Mouse (Mus musculus): ENCODE data around the gene Ifrd2.

The Ifrd2 gene

DNA sequence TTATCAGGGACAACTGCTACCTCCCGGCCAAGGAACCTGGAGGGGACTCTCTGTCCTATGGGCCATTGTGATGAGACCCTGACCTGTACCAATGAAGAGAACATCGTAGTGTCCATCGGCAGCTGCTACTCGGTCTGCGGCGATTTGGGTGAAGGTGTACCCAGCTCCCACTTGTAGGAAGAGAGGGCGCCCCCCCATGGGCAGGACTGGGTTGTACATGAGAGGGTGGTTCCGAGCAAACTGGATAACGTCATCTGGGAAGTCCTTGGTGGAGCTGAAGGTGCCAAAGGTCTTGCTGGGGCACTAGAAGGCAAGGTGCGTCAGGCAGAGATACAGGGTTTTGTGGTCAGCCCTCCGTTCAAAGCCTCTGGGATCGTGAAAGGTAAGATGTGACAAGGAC, 13.3 kb downstream of the Ifrd2 start:
- peak; percentile 78 for DNase-seq

DNA sequence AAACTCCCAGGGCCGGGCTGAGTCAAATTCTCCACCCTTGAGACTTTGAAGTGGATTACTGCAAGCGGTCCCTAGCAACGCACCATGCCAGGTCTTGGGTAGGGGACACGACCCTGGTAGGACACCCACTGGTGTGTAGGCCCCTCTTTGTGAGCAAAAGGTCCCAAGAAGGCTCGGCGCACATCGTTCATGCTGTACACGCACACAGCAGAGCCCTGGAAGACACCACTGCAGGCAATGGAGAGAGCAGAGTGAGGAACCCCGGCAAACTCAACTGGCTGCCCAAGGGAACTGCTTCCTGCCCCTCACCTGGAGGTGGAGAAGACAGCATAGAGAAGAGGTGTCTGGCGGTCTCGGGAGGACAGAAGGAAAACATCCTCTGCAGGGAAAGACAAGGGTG, 13.8 kb downstream of the Ifrd2 start:
- DNase-seq, result no peak

DNA sequence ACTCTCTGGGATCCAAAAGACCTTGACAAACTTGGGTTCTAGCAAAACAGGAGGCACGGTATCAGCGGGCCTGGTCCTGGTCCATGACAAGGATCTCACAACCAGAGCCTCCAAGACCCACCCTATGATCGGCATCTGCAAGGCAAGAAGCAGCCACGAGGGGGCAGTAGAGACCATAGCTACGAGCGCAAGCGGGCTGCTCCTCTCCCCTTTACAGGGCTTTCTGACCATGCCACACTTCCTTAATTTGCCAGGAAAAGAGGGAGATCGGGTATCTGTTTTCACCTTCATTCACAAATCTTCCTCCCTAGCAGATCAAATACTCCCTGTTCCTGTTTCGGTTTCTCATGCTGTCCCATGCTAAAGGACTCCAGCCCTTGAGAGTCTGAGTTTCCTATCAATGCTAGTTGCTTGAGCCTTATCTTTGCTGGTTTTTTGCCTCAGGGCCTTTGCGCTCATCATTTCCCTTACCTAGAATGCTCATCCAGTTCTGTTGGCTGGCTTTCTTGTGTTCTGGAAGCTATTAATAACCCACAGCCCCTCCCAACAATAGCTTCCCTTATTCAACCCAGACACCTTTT, 14.7 kb downstream of the Ifrd2 start:
- peak; percentile 93 for DNase-seq

DNA sequence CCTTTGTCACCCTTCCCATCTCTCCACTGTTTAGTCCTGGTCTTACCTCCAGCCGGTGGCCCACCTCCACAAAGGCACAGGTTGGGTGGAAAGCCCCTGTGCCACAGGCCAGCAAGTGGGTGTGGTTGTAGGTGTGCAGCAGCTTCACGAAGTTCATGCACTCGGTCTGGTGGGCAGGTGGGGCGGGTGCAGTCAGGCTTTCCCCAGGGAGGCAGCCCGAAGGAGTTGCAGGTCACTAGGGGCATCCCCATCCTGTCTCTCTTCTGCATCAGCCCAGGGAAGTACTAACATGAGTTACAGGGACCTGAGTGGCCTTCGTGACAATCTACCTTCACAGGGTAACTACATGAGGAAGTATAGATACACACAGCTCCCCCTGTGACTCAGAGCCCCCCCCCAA, 15.8 kb downstream of the Ifrd2 start:
- DNase-seq, result no peak

DNA sequence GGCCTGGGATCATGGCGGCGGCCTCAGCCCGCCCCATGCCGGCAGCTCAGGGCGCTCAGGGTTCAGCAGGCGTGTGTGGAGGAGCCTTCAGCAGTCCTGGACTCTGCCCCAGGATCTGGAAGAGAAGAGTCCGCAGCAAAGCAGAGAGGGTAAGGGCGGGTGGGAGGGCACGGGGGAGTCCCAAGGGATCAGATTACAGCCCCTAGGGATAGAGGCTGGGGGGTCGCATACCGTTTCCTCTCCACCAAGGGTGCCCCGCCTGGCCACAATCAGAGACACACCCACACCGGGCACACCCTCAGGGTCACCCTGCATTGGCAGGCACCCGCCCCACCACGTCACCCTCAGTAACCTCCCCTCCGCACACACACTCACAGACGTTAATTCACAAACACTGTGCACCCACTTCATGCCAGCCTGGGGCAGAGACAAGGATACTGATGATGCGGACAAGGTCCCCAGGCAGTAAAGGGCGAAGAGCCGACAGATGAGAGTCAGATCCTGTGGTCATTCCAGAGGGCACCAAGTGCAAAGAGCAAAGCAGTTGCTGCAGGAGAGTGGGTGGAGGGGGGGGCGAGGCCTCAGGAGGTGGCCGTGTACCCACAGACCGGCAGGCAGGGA, 17.7 kb downstream of the Ifrd2 start:
- peak; percentile 79 for DNase-seq

DNA sequence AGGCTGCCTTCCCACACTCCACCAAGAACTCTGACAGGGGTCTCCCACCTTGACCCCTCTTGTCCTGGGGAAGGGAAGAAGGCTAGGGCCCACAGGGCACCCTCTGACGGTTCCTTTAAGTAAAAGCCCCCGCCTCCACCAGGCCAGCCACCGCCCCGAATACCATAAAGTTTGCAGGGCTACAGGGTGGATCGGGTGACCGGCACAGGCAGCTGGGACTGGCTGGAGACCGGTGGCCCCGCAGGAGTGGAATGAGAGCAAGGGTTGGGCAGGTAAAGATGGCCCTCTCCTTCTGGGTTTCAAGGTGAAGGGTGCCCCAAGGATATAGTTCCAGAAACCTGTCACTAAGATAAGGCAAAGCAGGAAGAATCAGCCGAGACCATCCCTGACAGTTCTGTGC, 19.1 kb downstream of the Ifrd2 start:
- DNase-seq, result peak; percentile 69

DNA sequence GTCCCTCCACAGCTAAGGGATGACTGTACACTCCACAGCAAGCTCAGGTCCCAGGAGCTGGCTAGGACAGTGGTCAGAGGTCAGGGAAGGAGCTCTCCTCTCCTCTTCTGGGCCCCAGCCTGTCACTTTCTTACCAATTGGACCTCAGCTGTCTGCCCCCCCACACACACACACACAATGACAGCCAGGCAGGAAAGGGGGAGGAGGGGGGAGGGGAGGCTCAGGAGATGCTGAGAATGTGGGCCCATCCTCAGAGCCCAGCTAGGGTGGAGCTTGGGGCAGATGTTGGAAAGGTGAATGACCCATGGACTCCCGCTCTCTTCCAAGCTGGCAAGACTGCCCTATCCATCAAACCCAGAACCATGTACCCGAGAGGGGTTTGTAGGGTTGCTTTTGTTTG, 19.6 kb downstream of the Ifrd2 start:
- DNase-seq, result no peak

DNA sequence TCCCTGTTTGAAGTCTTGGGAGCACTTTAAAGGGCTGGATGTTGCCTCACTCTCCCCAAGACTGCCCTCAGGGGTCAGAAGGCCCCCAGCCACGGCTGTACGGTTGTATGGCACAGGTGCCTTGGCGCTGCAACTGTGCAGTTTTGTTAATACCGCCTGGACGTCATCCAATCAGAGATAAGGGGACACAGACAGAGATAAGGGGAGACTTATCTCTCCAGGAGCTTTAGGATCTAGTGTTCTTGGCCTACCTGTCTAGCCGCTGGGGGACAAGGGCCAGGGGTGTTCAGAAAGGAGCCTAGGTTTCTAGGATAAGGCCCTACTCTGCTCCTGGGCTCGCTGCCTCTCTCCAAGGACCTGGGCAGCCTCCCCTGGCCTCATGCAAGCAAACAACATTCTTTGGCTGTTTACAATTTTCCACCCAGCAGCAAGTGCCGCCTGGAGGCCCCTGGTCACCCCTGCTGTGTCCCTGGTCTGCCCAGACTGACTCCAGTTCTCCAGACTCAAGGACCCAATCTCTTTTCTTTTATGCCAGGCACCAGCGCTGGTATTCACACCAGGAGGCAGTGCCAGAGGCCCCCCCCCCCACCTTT, 20.3 kb downstream of the Ifrd2 start:
- DNase-seq, result no peak

DNA sequence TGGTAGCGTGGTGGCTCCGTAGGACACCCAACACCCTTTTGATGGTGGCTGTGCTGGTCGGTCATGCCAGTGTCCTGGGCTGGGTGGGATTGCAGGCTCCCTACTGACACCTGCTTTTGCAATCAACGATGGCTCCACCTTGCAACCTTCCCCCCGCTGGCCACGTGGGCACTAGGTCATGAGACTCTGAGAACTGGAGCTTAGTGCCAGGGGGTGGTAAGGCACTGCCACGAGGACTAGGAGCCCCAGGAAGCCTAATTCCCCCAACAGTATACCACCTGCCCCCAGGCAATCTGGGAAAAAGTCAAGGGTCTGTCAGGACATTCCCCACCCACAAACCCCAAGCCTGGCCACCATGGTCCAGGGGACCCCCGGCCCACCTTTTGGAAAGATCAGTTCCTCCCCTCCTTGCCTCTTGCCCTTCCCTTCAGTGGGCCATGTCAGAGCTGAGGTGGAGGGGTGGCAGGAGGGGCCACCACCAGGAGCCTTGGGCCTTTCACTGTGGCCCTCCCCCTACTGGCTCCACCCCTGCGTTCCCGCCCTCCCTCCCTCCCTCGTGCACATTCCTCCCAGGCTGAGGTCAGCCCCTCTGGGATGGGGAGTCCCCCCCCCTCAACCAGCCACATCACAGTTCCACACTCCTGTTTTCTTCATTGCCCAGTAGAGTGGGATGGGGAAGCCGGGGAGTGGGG, 21.4 kb downstream of the Ifrd2 start, which contains the start of gene Sema3b:
Gene Sema3b (minus strand): TSS at position 489 of the 692 bp plus-strand sequence.
- no peak for DNase-seq

DNA sequence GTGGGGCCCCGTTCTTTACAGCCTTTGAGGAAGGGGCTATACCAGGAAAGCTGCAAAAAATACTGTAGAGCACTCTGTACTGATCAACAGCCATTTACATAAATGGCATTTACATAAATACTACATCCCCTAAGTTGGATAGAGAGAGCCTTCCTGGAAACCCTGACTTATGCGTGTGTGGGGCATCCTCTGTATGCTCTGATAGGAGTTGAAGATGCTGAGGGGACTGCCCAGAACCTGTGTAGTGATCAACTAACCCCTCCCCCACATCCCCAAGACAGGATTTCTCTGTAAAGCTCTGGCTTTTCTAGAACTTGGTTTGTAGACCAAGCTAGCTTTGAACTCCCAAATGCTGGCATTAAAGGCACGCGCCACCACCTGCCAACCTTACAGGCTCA, 22.0 kb downstream of the Ifrd2 start:
- no peak for DNase-seq

DNA sequence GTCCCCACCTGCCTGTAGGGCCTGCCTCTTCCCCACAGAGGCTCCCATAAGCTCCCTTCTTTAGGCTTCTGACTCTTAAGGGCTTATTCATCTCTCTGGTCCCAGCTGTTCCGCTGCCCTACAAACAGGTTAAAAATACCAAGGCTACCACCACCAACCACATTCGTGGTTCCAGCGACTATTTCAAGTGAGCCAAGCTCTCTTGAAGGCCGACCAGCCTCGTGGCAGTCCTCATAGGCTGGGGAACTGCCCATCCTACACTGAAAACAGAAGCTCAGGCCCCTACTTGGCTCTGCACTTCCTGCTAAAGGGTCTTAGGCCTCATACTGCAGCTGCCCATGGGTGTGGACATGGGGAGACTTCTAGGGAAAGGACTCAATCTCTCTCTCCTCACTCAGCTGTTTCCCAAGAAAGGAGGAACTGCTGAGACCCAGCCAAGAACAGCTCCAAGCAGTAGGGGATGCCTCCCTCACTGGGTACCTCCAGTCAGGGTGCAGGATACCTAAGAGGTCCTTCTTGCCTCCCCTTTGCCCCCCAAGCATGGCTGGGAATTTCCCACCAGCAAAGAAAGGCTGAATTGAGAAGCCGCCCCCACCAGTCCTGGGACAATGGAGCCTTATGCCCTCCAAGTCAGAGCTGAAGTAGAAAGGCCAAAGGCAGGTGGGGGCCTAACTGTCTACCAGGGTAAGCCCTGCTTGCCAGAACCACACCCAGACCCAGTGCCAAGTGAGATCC, 24.2 kb downstream of the Ifrd2 start:
- DNase-seq, result no peak

DNA sequence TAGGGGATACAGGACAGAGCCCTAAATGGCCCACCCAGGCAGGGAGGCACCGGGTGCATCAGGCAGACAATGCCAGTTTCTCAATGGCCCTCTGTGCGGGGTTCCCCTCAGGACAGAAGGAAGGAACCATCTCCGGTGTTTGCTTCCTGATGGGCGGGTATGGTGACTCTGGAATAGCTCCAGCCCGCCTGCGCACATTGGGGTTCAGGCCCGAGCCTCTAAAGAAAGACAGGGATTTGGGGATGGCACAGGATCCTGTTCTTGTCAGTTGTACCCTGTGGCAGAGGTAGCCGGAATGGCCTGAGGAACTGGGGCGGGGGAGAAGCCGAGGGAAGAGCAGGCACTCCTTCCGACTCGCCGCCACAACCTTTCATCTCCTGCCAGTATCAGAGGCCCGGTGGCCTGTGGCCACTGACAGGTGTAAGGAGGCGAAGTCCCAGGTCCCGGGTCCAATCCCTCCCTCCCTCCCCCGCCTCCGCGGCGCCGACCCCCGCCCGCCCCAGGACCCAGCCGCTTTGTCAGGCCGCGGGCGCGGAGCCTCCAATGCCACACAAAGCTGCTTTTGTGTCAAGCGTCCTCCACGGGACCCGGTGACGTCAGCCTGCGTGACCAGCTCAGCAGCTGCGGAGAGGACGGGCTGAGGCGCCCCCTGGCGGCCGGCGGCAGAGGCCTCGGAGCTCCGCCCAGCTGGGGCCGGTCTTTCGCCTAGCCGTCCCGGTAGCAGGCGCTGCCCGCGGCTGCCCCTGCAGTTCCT, 24.9 kb downstream of the Ifrd2 start:
- peak; percentile 98 for DNase-seq

DNA sequence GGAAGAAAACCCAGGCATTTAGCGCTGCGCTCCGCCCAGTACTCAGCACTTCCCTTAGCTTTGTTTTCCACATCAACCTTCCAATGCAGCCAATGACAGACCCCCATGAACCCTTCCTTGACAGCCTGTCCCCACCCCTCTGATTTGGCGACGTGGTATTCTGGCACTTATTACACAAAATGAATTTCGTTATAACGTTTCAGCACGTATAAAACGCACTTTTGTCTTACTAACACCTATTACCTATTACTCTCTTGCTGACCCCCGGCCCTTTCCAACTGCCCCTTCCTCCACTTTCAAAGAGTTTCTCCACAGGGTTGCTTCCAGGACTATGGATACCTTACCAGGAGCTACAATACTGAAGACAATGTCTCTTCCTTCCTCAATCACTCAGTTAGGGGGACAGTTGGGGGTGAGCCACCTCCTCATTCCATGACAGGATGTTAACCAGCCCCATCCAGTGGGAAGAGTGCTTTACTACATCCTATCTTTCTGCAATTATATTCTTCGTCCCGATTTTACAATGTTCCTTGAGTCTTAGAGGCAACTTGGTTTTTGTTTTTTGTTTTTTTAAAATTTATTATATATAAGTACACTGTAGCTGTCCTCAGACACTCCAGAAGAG, 25.6 kb downstream of the Ifrd2 start:
- no peak for DNase-seq

DNA sequence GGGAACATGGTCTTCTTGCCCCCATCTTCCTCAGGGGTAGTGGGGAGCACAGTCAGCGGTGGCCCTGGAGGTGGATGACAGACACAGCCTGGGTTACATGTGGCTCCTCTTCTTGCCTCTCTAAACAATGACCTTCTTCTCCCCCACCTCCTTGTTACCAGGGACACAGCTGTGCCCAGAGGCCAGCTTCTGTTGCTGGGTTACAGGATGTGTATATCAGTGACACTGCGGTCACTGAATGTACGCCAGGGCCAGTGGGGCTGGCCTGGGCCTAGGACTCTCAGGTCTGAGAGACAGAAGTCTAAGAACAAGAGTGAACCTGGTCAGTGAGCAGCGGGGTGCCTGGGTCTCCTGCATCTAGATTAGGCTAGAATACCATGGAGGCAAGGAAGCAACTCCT, 27.6 kb downstream of the Ifrd2 start:
- DNase-seq, result no peak

DNA sequence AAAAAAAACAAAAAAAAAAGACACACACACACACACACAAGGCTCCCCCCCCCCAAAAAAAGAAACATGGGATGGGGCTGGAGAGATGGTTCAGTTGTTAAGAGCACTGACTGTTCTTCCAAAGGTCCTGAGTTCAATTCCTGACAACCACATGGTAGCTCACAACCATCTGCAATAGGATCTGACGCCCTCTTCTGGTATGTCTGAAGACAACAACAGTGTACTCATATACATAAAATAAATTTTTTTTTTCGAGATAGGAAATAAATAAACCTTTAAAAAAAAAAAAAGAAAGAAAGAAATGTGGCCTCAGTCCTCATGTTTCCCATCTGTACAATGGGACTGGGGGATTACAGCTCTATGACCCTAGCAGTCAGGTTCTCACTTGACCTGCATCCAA, 30.0 kb downstream of the Ifrd2 start:
- DNase-seq, result no peak

DNA sequence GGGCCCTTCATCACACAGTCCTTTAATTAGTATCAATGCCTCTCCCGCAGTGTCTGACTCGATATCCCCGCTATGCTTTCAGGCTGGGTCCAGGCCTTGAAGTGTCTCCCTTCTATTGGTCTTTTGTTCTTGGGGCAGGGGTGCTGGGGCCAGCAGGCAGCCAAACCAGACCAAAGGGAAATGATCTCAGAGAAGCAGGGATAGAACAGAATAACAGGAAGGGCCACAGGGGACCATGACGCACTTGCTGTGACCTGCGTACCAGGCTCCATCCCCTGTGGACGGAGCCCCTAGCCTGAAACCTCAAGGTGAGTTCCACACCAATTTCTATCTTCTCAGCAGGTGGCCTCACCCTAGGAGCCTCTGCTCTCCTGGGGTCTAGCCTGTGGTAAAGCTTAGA, 30.7 kb downstream of the Ifrd2 start:
- no peak for DNase-seq

DNA sequence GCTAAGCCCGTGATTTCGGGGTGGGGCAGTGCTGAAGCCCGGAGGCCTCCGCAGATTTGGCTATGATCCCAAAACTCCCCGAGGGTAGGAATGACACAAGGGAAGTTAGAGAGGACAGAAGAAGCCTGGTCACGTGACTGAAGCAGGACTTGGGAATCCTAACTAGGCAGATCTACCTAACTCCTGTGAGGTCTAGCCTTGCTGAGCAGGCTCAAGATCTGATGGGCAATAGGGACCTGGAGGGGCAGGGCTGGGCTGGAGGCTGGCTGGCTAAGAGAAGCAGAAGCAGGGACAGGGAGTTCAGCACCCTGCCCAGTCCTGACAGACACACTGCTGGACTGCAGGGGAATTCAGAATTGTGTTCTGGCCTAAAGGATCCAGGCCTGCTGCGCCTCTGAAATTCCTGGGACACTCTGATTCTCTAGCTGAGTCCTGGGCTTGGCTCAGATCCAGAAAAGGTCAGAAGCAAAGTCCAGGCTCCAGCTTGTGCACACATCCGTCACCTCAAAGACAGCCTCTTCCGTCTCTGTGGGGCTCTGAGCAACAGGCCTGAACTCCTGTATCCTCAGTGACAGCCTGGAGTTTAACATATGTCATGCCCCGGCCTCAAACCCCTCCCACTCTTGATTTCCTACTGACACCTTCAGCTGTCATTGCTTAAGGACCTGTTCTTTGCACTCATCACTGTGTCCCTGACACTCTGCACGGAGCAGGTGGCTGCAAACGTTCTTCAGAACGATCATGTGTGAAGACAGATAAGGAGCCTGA, 31.5 kb downstream of the Ifrd2 start:
- DNase-seq, result peak; percentile 93

DNA sequence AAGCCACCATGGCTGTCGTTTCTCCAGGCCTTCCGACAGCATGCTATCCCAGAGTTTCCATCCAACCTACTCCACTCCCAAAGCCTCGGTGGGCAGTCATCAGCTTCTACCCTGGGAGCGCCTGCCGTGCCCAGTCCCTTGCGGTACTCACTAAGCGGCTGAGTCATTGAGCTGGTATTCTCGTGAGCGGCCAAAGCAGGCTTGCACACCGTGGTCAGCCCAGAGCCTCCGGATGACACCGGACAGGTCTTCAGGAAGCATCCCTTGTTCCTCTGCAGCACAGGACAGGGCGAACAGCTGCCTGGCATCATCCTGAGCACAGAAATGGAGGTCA, 32.1 kb downstream of the Ifrd2 start:
- DNase-seq, result peak; percentile 41

DNA sequence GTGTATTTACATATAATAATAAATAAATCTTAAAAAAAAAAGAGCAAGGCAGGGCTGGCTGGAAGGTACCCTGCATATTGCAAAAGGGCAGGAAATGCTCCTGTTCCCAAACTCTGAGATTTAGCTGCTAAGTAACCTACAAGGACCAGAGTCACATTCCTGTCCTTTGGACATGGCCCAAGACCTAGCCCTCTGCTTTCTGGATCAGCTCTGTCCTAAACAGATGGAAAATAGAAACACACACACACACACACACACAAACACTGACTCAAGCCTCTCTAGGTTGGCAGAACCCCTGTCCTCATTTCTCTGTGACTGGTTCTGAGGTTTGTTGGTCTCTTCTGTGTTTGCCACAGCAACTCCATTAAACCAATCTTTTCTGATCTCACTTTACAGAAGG, 33.5 kb downstream of the Ifrd2 start:
- no peak for DNase-seq

DNA sequence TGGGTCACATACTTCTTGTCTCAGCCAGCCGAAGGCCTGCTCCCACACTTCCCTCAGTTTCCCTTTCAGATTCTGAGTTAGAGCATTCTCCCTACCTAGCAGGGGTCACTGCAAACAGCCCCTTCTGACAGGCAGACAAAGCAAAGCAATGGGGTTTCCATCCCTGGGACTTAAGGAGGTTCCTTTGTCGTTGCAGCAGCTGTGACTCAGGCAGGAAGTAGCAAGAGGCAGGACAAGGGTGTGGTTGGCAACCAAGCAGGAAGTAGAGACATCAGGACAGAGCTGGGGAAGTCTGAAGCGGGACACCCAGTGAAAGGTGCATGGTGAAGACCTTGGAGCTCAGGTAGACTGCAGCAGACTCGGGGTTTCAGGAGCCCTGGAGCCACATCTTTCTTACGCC, 37.1 kb downstream of the Ifrd2 start:
- DNase-seq, result peak; percentile 54

DNA sequence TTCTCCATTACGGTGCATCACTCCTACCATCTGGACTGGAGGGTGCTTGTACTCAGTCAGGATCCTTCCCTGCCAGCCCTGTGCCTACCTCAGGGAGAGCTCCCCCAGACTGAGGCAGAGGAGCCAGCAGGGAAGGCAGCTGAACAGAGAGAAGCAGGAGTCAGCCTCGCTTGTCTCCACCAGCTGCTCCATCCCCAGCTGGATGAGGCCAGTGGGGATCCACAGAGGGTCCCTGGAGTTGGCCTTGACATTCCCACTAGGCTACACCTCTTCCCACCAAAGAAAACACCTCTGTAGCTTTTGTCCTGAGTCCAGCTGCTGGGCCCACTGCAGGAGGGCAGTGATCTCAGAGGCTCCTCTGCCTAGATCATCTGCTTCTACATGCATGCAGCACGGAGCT, 37.5 kb downstream of the Ifrd2 start:
- no peak for DNase-seq

Data from kidney, adult 9 months (tissue).